Mouse (Mus musculus): ENCODE measurements around the gene Pkd1l2.

The Pkd1l2 gene

DNA sequence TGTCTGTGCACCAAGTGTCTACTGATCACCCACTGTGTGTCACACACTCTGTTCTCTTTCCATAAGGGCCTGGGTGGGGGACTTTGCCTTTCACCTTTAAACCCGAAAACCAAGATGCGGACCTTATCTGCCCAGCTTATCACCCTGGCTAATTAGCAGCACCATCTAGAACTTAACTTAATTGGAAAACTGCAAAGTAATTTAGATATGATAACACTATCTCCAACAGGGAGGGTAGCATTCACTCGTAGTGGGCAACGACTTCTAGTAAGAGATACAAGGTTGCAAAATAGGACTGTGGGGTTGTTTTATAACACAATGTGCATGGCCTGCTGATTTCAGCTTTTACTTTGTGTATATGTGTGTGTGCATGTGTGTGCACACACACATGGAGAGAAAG, 7.6 kb upstream of the Pkd1l2 start:
- in situ Hi-C loops (cut with MboI; ENCODE audit: unreplicated experiment in 2 of 2), result no loop called here

DNA sequence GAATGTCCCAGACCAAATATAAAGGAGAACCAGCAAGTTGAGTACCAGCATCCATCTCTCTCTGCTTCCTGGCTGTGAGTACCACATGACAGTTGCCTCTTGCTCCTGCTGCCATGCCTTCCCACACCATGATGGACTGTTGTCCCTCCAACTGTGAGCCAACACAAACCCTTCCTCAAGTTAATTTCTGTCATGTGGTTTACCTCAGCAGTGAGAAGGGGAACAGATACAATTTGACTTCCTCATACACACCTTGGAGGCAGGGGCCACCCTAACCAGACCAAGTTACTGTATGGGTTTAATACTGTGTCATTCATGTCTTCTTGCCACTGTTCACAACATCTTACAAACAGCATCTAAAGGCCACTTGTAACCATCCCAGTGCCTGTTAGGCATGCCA, 4.8 kb upstream of the Pkd1l2 start:
- in situ Hi-C loops (cut with MboI; ENCODE audit: unreplicated experiment in 2 of 2), result no loop called here

DNA sequence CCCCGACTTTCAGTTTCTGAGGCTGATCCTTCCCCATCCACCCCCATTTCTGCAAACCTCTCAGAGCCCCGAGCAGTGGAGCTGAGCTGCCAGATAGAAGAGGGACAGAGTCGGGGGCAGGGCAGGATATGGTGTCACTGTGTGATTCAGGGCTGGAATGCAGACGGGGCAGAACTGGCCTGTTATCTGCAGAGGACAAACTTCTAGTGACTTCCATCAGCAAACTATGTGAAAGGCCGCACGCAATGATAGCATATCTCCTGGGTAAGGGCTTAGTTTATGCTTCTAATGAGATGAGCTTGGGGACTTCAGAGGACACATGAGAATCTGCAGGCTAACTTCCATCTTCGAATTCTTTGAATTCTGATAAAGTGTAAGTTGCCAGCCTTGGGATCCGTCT, 3.3 kb upstream of the Pkd1l2 start:
- in situ Hi-C loops (cut with MboI; ENCODE audit: unreplicated experiment in 2 of 2), result no loop called here

DNA sequence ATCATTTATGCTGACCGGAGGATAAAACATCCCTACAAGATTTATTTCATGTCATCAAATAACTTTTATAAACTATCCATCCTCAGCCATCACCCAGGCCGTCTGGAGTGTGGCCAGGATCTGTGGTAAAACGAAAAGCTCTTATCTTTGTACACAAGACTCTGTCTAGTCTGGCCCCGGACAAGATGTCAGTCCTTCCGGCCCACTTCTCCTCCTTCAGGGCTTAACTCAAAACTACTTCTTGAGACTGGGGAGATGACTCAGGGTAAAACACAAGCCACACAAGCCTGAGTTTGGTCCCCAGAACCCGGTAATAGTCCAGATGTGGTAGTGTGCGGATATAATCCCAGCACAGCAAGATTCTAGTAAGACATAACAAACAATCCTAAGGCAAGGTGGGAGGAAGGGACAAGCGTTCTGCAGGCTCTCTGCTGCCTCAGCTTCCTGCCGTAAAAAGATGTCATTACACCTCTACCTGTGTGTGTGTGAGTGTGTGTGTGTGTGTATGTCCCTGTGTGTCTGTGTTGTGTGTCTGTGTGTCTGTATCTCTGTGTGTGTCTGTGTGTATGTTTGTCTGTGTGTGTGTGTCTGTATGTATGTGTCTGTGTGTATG, 804 bp upstream of the Pkd1l2 start:
- in situ Hi-C loops (cut with MboI; ENCODE audit: unreplicated experiment in 2 of 2), result no loop called here

DNA sequence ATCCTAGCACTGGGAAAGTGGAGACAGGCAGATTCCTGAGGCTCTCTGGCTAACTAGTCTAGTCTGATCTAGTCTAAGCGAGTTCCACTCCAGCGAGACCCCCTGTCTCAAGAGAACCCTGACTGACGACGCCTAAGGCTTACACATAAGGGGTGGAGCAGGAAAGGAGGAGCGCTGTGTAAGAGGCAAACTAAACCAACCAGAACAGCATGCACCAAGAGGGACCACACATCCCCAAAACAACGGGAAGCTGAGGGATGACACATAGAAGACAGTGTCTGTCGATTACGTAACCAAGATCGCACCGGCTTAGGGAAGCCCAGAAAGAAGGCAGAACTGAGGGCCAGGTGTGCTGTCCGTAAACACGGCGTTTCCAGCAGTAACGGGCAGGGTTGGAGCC, 2.6 kb downstream of the Pkd1l2 start:
- in situ Hi-C loops (cut with MboI; ENCODE audit: unreplicated experiment in 2 of 2), result no loop called here

DNA sequence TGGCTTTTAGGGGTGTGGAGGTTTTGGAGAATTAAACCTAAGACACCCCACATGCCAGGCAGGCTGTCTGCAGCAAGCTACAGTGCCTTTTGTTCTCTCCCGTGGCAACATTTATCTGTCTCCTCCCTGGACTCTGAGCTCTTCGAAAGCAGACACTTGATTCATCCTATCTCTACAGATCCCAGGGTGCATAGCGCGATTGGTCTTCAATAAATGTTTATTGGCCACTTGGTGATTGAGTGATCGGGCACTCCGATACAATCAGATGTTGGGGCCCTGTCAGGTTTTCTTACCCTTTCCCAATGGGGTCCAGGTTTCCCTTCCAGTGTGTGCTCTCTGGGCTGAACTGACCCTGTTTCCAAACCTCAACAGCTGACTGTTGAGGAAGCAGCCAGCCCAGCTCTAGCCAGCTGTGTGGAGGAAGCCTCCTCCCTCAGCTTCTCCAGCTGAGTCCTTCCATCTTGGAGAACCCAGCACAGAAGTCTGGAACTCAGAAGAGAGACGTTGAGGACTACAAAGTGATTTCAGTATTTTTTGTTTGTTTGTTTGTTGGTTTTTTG, 3.8 kb downstream of the Pkd1l2 start:
- in situ Hi-C loops (cut with MboI; ENCODE audit: unreplicated experiment in 2 of 2), result no loop called here

DNA sequence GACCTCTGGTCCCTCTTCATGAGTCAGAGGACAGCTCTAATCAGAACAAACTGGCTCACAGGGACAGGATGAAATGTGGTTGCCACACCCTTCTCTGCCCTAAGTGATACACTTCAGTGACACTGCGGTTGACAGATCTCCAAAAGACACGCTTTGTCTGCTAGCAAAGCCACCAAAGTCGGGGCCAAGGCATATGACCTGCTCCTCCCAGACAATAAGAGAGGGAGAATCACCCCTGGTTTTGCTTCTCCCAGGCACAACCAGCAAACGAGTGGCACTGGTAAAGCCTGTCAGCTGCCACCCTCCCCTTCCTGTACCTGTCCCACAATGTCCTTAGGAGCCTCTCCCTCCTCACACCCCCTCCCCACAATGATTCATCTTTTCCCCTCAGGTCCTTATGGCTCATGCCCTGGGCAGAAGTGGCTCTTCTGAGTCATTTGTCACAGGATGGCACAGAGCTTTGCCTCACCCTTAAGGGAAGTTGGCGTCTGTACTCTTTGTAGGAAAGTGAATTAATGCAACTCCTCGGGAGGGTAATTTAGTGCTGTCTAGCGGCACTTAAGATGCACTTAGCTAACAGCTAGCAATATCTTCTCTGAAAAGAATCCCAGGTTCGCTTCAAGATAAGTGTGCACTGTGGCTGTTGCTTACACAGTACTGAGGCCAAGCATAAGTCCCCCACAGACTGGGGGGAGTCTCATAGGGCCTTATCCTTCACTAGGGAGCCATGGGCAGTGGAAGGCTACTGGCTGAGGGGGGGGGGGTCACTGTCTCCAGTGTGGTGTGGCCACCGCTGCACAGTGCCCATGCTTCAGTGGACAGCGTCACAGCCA, 7.7 kb downstream of the Pkd1l2 start:
- in situ Hi-C loops (cut with MboI; ENCODE audit: unreplicated experiment in 2 of 2), result no loop called here

DNA sequence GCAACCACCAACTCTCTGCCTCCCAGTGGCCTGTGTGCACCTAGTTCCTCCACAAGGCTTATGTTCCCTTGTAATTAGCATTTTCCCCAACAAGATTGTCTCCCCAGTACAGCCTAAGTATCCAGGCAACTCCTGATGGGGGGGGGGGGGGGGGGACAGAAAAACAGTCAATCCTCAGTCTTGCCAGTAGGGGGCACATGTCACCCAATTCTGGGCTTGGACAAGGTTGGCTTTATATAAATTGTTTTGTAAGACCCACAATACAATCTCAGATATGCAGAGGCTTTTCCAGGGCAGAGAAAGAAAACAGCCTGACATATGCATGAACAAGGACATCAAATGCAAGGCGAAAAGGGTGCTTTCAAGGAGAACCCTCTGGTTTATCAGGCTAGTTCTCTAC, 12.5 kb downstream of the Pkd1l2 start:
- in situ Hi-C loops (cut with MboI; ENCODE audit: unreplicated experiment in 2 of 2), result no loop called here

DNA sequence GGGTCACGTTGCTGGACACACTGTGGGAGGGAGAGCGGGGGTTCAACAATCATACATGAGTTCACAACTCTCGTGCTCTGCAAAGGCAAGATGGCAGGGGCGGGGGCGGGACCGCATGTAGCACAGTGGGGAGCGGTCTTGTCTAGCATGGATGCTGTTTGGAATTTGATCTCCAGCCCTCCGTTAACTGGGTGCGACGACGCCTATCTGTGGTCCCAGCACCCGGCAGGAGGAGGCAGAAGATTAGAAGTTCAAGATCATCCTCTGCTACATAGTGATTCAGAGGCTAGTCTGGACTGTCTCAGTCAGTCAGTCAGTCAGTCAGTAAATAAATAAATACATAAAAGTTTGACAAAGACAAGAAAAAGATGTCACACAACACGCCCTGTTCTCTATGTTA, 14.0 kb downstream of the Pkd1l2 start:
- in situ Hi-C loops (cut with MboI; ENCODE audit: unreplicated experiment in 2 of 2), result no loop called here

DNA sequence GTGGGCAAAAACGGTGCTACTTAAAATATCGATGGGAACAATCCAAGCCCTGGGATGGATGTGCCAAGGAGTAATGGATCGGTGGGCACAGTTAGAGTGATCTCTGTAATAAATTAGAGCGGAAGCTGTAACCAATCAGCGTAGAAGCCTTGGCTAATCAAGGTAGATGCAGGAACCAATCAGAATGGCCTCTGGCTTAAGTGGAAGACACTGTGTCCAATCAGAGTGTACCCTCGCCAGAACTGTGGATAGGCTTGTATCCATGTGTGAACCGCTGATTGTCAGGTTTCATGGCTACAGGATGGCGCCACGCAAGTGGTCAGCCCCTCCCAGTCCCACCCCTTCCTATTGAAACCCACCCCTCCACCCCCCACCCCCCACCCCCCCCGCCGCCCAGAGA, 14.9 kb downstream of the Pkd1l2 start:
- in situ Hi-C loops (cut with MboI; ENCODE audit: unreplicated experiment in 2 of 2), result no loop called here

DNA sequence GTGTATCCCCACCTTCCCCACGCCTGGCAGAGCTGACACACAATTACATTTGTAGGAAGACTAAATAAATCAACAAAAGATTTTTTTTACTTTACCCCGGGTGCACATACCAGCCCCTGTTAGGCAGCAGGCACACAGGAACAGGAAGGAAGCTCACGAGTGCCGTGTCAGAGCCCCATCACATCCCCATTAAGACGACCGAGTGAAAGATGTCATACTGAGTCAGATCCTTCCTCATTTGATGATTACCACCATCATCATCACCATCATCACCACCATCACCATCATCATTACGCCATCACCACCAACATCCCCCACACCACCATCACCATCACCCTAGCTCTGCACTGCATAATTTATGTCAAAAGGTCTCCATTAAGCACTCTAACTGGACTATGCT, 15.3 kb downstream of the Pkd1l2 start:
- in situ Hi-C loops (cut with MboI; ENCODE audit: unreplicated experiment in 2 of 2), result no loop called here

DNA sequence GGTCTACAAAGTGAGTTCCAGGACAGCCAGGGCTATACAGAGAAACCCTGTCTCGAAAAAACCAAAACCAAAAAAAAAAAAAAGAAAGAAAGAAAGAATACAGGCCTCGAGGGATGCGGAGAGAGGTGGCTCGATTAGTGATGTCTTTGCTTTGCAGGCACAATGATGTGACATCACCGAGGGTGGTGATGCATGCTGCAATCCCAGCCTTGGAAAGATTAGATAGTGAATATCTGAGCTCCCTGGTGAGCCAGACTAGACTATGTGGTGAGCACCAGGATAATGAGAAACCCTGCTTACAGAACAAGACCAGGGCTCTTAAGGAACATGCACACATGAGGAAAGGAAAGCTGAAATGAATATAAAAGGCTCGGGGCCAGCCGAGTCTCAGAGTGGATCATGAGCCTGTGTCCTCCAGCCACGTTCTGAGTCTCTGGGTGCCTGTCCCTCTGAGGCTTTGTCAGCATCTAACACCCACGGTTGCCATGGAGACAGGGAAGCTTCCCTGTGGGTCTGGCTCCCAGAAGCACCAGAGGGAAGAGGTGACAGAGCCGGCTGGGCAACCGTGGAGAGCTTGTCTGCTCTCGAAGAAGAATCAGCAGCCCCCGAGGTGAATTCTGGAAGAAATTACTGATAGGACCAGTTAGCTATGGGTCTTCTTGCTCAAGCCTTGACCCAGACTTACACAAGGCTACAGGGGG, 20.9 kb downstream of the Pkd1l2 start:
- in situ Hi-C loops (cut with MboI; ENCODE audit: unreplicated experiment in 2 of 2), result no loop called here

DNA sequence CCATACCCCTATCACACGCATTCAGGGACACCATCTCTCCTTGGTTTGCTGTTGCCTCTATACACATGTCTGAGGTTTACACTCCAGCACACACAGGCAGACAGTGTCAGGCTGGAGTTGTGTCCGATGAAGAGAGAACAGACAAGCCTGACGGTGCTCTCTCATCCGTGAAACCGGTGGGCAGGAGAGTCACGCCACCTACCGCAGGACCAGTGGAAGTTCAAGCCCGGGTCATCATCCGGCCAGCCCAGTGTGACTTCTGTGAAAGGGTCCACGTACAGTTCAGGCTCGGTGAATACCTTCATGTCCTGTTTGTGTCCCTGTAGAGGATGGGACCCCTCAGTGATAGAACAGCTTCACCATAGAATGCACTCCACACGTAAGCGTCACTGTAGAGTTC, 21.9 kb downstream of the Pkd1l2 start:
- in situ Hi-C loops (cut with MboI; ENCODE audit: unreplicated experiment in 2 of 2), result no loop called here

DNA sequence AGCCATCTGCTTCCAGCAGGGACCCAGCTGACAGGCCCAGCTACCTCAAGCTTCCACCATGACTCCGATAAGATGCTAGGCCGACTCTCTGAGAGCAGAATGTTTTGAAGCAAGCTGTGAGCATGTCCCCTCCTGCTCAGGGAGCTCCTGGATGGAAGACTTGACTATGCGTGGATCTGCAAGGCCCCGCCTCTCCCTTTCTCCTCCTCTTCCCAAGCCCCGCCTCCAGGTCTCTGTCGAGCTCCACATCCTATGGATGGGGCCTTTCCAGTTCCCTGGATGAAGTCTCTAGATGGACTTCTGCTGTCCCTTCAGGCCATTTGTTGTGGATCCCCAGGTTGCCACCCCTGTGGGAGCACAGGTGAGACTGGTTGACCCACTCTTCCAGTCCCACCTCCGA, 23.2 kb downstream of the Pkd1l2 start:
- in situ Hi-C loops (cut with MboI; ENCODE audit: unreplicated experiment in 2 of 2), result no loop called here

DNA sequence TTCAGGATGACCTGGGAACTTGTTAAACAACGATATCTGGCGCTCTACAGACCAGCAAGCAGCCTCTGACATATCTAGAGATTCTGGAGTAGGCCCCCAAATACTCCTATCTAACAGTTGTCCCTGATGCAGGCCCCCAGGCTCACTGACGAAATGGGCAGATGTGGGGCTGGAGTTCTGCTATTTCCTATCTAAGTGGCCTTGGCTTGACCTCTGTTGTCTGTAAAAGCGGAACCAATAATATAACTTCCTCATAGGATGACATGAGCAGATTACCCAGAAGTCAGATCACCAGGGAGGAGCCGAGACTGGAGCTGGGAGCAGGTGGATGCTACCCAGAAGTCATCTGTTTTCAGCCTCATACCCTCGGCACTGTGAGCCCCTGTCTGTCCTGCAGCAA, 27.2 kb downstream of the Pkd1l2 start:
- in situ Hi-C loops (cut with MboI; ENCODE audit: unreplicated experiment in 2 of 2), result no loop called here

DNA sequence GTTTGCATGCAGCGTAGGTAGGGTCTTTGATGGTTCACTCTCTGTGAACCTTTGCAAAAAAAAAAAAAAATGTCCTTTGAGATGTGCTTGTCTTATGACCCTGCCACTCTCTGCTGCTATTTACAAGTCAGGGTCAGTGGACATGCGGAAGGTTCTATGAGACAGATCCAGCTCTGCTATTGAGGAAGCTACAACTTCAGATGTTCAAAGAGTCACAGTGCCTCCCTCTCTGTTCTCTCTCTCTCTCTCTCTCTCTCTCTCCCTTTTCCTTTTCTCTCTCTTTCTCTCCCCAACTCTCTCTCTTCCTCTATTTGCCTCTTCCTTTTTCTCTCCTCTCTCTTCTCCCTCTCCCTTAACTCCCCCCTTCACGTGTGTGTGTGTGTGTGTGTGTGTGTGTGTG, 28.1 kb downstream of the Pkd1l2 start:
- in situ Hi-C loops (cut with MboI; ENCODE audit: unreplicated experiment in 2 of 2), result loop anchor here in 1 of 2 experiments (5.0 kb wide), 1 partner anchor 182 kb away; no protein-coding TSS in a partner anchor

DNA sequence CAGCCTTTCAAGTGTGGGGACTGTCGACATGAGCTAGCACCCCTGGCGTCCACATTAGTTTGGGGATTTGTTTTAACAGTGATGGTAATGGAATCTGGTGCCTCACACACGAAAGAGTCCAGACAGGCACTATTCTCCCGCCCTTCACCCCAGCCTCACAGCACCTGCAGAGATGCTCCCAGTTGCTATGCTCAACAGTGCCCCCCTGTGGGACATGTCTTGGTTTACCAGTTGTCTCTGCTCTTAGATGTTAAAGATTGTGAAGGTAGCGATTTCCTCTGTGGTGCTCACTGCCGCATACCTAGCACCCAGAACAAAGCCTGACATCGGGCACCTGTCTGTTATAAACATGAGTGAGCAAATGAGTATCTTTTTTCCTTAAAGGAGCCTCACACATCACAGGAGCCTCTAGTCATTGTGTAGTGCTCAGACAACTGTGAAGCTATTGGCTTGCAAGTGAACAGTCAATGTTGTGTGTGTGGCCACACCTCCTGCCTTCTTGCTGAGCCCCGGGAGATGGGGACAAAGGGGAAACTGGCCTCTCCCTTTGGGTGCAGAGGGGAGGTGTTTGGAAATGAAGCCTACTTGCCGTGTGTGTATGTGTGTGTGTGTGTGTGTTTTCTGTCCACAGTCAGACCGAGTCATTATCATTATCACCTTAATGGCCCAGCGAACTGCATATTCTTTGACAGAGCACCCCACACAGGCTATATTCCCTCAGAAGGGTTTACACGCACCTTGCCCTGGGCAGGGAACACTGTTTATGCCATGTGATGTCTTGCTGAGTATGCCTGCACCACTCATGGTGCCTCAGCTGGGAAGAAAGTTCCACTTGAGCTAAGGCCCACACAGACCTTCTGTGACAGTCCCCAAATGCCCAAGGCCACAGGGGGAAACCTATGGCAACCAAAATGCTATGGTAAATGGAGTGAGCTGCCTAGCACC, 28.8 kb downstream of the Pkd1l2 start:
- in situ Hi-C loops (cut with MboI; ENCODE audit: unreplicated experiment in 2 of 2), result loop anchor here in 1 of 2 experiments (5.0 kb wide), 1 partner anchor 181 kb away; no protein-coding TSS in a partner anchor

DNA sequence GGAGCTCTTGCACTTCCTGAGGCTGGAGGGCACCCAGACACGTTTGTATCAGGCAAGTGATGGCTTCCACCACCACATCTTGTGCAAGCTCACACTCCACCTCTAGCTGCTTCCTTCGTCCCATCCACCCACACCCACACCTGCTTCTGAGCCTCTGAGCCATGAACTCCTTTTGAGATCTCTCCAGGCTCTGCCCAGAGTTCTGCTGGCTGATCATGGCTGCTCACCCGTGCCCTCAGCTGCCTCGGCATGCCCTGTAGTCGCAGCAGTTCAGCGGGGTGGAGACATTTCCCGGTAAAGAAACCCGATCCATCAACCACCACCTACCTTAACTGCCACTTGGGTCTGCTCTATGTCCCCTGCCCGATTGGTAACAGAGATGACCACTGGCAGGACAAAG, 30.9 kb downstream of the Pkd1l2 start:
- in situ Hi-C loops (cut with MboI; ENCODE audit: unreplicated experiment in 2 of 2), result loop anchor here in 1 of 2 experiments (5.0 kb wide), 1 partner anchor 179 kb away; no protein-coding TSS in a partner anchor

DNA sequence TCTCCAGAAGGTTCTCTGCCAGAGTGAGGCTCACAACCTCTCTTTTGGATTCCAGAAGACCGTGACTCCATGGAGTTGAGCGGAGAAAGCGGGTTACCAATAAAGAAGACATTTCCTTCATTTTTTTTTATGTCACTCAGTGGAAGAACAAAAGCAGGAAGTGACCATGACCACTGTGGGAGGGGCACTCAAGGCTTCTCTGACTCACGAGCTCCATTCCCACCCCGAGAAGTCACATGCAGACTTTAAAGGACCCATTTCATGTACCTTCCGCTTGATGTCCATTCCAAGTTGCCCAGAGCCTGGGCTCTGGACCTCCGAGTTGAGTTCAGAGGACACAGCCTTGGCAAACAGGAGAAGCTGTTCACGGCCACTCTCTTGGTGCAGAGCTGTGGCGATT, 31.5 kb downstream of the Pkd1l2 start:
- in situ Hi-C loops (cut with MboI; ENCODE audit: unreplicated experiment in 2 of 2), result loop anchor here in 1 of 2 experiments (5.0 kb wide), 1 partner anchor 178 kb away; no protein-coding TSS in a partner anchor

DNA sequence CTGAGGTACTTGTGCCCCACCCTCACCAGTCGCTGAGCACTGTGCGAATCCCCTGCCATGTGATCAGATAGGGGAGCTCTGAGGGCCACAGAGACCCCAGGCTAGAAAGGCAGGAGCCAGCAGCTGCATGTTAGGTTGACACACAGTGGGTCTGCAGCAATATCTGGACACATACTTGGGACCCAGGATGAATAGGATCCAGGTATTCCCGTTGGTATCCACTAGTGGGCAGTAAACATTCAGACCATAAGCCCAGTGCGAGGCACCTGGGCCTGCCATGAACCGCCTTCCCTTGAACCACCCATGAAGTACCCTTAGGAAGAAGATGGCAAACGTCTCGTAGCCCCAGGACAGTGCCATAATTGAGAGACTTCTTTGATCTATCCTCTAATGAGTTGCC, 32.8 kb downstream of the Pkd1l2 start:
- in situ Hi-C loops (cut with MboI; ENCODE audit: unreplicated experiment in 2 of 2), result loop anchor here in 1 of 2 experiments (5.0 to 25.0 kb wide), 2 partner anchors 57 to 562 kb away; partner anchors contain the start of gene Gcsh

Measured in v-Abl transformed pro-B cells (cell line).